Mouse (Mus musculus) heart, adult 2 months (tissue): ENCODE data around the gene Ptprn.

Experiments
- CTCF ChIP-seq: fragments of 200-600 bp; IDR thresholded peaks from 2 replicates; pipeline ENCODE4 v1.8.1; 2022; ENCODE audit warnings: antibody characterized with exemption, mild to moderate bottlenecking, moderate library complexity
- POLR2A ChIP-seq: fragments of 200-500 bp; IDR thresholded peaks from 2 replicates; pipeline ENCODE4 v1.6.1; 2011; ENCODE audit warnings: mild to moderate bottlenecking, low read depth, low read length, control low read depth; ENCODE audit not compliant: insufficient read depth

GRCm38 (mm10) chr1:75226138-75226537 is 38.2 kb downstream of the Ptprn start:
- TF ChIP-seq CTCF (no peak), POLR2A (no peak)
